Mouse (Mus musculus) heart, postnatal 0 days (tissue): ENCODE measurements around the gene Nkx2-5. TPM values are rescaled to one million over a fixed set of nuclear protein-coding genes. Genes with fewer than 3 reads are reported as not detected.

ENCODE experiments used
- ATAC-seq: fragments of 200-750 bp; cut with Nextera tagmentation; 2 replicates; pipeline ENCODE4 v1.8.0; 2017; ENCODE audit warnings: low read depth, moderate number of reproducible peaks, moderate library complexity; ENCODE audit not compliant: insufficient read depth
- DNase-seq: peaks from one replicate; pipeline ENCODE4 v3.0.0-alpha.2; 2016; ENCODE audit warnings: low spot score
- H3K27ac ChIP-seq: fragments of 300-500 bp; sonication (generic); 2 replicates; pipeline ENCODE4 v1.5.1; 2014; ENCODE audit warnings: low read depth, mild to moderate bottlenecking
- H3K27me3 ChIP-seq: fragments of 300-500 bp; sonication (generic); 2 replicates; pipeline ENCODE4 v1.6.1; 2014; ENCODE audit warnings: low read length, mixed read lengths; ENCODE audit not compliant: control insufficient read depth, insufficient read depth
- H3K36me3 ChIP-seq: fragments of 300-500 bp; sonication (generic); replicated peaks from 2 replicates; pipeline ENCODE4 v1.6.1; 2014; ENCODE audit warnings: low read length, mixed read lengths; ENCODE audit not compliant: control insufficient read depth, insufficient read depth
- H3K4me1 ChIP-seq: fragments of 300-500 bp; sonication (generic); 2 replicates; pipeline ENCODE4 v1.6.1; 2014; ENCODE audit warnings: antibody characterized with exemption; ENCODE audit not compliant: control insufficient read depth, insufficient read depth
- H3K4me2 ChIP-seq: fragments of 300-500 bp; sonication (generic); 2 replicates; pipeline ENCODE4 v1.6.1; 2014; ENCODE audit warnings: low read depth, mild to moderate bottlenecking, low read length, moderate library complexity
- H3K4me3 ChIP-seq: fragments of 300-500 bp; sonication (generic); 2 replicates; pipeline ENCODE4 v1.5.1; 2014; ENCODE audit warnings: low read depth, low read length
- H3K9ac ChIP-seq: fragments of 300-500 bp; sonication (generic); replicated peaks from 2 replicates; pipeline ENCODE4 v1.6.1; 2014; ENCODE audit warnings: low read depth, low read length, mixed read lengths
- H3K9me3 ChIP-seq: fragments of 300-500 bp; sonication (generic); replicated peaks from 2 replicates; pipeline ENCODE4 v1.6.1; 2016; ENCODE audit warnings: low read length; ENCODE audit not compliant: control insufficient read depth
- CTCF ChIP-seq: IDR thresholded peaks from 2 replicates; pipeline ENCODE4 v1.5.1; 2016; ENCODE audit warnings: antibody characterized with exemption, control low read depth, low read depth
- EP300 ChIP-seq: IDR thresholded peaks from 2 replicates; pipeline ENCODE4 v1.6.1; 2016; ENCODE audit warnings: antibody characterized with exemption, low read depth
- WGBS: fragments of 180-500 bp; shearing (Covaris S2); extraction: QIAGEN DNeasy Blood & Tissue Kit; methylation state at CpG from one replicate; pipeline ENCODE4 v1.1.7; 2014; 5-methylcytosine and 5-hydroxymethylcytosine counted together
- polyA plus RNA-seq: library from polyadenylated mRNA; unstranded; fragments of >200 nt; fragmentation: Nextera tagmentation; extraction: Ambion mirVana; gene quantifications from 2 replicates; pipeline ENCODE4 v1.2.1, GENCODE M21; 2015
- total RNA-seq: library from RNA; depleted of rRNA; stranded (reverse); fragments of >200 nt; gene quantifications from 2 replicates; pipeline ENCODE4 v1.2.3, GENCODE M21; 2014; ENCODE audit warnings: low replicate concordance; rRNA removed

Gene Nkx2-5
- total and polyA plus RNA-seq, 2 experiments from 2014 or later, result 139 to 284 TPM

DNA sequence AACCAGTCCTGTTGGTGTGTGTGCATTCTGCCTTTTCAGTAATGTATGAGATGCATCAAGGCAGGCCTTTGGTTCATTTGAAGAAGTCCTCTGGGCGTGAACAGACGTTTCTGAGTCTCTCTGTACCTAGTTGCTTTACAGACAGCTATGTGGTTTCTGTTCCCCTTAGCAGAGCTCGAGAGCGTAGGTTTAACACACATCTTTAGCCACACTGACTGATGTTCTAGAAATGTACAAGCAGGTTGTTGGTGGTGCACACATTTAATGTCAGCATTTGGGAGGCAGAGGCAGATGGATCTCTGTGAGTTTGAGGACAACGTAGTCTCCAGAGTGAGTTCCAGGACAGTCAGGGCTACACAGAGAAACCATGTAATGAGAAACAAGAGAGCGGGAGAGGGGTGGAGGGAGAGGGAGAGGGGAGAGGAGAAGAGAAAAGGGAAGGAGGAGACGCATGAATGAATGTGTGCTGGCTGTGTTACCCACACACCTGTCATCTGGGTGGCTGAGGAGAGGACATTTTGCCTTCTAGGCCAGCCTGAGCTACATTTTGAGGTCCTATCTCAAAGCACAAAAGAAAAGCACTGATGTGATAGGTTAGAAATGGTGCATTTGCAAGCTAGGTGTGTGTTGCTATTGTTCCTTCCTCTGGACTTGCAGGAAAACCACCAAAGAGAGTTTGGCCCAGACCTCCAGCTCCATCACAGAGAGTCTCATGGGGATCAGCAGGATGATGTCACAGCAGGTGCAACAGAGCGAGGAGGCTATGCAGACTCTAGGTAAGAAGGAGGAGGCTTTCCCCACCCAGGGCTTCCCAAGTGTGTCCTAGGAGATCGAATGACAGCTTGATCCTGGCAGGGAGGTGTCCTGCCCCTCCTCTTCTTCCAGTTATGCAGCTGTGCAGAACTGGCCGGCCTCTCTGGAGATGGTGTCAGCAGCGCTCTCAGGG is 54.3 kb downstream of the Nkx2-5 start:
- Histone ChIP-seq H3K27me3 (no peaks in the 10 kb centered on the region), H3K4me3 (no peak overlapping the region), H3K36me3 (peaks cover 68% of the 10 kb centered on the region), H3K4me2 (no peak overlapping the region), H3K9me3 (no peaks in the 10 kb centered on the region), H3K27ac (no peak overlapping the region), H3K9ac (no peak overlapping the region), H3K4me1 (no peaks in the 10 kb centered on the region)
- TF ChIP-seq EP300 (no peak), CTCF (no peak)
- 90% methylated on average over 11 of the region's 11 CpGs for WGBS
- DNase-seq (no peak), ATAC-seq (no peak)

DNA sequence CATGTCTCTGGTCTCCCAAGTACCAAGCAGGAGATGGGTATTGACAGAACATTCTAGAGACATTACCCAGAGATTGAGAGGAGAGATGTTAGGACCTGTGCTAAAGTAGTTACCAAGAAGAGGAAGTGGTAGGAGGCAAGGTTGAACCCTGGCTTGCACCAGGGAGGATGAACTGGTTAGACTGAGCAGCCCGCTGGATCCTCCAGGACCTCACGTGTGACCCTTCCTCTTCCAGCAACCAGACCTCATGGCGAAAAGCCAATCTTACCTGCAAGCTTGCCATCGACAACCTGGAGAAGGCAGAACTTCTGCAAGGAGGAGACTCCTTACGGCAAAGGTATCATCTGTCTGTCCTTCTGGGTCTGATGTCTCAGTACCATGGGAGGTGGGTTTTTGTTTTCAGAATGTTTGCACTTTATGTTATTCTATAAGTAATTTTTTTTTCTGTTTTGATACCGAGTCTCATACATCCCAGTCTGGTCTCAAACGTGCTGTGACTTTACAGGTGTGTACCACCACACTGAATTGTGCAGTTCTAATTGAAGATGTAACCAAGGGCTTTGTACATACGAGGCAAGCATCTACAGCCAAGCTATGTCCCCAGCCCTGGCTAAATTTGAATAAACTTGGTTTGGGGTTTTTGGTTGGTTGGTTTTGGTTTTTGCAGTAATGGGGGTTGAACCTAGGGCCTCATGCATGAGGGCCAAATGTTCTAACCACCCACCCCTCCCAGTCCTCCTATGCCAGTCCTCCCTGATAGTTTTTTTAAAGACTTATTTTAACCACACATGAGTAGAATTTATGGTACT is 55.1 kb downstream of the Nkx2-5 start:
- Histone ChIP-seq H3K36me3 (peaks cover 77% of the 10 kb centered on the region), H3K27me3 (no peaks in the 10 kb centered on the region), H3K9me3 (no peaks in the 10 kb centered on the region), H3K4me2 (no peak overlapping the region), H3K4me3 (no peak overlapping the region), H3K27ac (no peak overlapping the region), H3K9ac (no peak overlapping the region), H3K4me1 (no peaks in the 10 kb centered on the region)
- TF ChIP-seq EP300, result no peak
- no peak for TF ChIP-seq CTCF
- no peak for DNase-seq
- no peak for ATAC-seq
- 89% methylated on average over 8 of the region's 8 CpGs for WGBS

DNA sequence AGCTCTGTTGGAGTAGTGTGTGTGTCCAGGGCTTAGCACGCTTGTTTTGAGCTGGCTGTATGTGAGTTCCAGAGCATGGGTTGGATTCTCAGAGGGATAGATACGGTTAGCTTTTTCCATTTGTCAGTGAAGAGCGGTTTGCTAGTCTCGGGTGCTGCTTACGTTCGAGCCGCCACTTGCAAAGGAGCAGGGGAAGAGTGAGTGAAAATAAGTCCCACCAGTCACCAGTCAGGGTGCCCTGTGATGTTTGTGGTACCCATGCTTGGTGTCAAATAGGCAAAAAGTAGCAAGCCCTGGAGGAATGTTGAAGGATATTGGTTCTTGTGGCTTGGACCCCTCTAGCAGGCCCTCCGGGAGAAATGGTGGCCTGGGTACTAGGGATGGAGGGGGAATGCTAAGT is 55.8 kb downstream of the Nkx2-5 start:
- Histone ChIP-seq H3K4me1 (no peaks in the 10 kb centered on the region), H3K9ac (no peak overlapping the region), H3K27ac (no peak overlapping the region), H3K4me2 (no peak overlapping the region), H3K4me3 (no peak overlapping the region), H3K27me3 (no peaks in the 10 kb centered on the region), H3K9me3 (no peaks in the 10 kb centered on the region), H3K36me3 (peaks cover 84% of the 10 kb centered on the region)
- no peak for TF ChIP-seq EP300
- TF ChIP-seq CTCF, result no peak
- DNase-seq, result no peak
- no peak for ATAC-seq
- WGBS, result 91% methylated on average over 8 of the region's 8 CpGs

Other genes starting within 250 kb of the Nkx2-5 start
- 224 and 298 TPM in 2 replicates for gene Atp6v0e, start 181.8 kb downstream of the Nkx2-5 start, total RNA-seq
- 206 and 223 TPM in 2 replicates for gene Atp6v0e, start 181.8 kb downstream of the Nkx2-5 start, polyA plus RNA-seq
- 13.6 and 23.8 TPM in 2 replicates for gene Crebrf, start 129.4 kb downstream of the Nkx2-5 start, total RNA-seq
- gene Crebrf, start 129.4 kb downstream of the Nkx2-5 start, polyA plus RNA-seq, result 11.8 and 17.3 TPM in 2 replicates
- gene Bnip1, start 63.9 kb downstream of the Nkx2-5 start, total RNA-seq, result 45.6 and 58.6 TPM in 2 replicates
- gene Bnip1, start 63.9 kb downstream of the Nkx2-5 start, polyA plus RNA-seq, result 50.5 and 50.9 TPM in 2 replicates
- 4.5 and 4.8 TPM in 2 replicates for gene Kifc5b, start 72.1 kb upstream of the Nkx2-5 start, total RNA-seq
- 0.93 and 1.5 TPM in 2 replicates for gene Kifc5b, start 72.1 kb upstream of the Nkx2-5 start, polyA plus RNA-seq
- gene Phf1, start 88.0 kb upstream of the Nkx2-5 start, total RNA-seq, result 13.7 and 16.3 TPM in 2 replicates
- gene Phf1, start 88.0 kb upstream of the Nkx2-5 start, polyA plus RNA-seq, result 6.3 and 7.2 TPM in 2 replicates
- 80.2 and 107 TPM in 2 replicates for gene Cuta, start 94.6 kb upstream of the Nkx2-5 start, total RNA-seq
- gene Cuta, start 94.6 kb upstream of the Nkx2-5 start, polyA plus RNA-seq, result 180 and 193 TPM in 2 replicates
- 4.3 and 6.6 TPM in 2 replicates for gene Syngap1, start 96.2 kb upstream of the Nkx2-5 start, total RNA-seq
- 0.41 and 0.45 TPM in 2 replicates for gene Syngap1, start 96.2 kb upstream of the Nkx2-5 start, polyA plus RNA-seq
- 4.0 and 10.9 TPM in 2 replicates for gene Zbtb9, start 128.2 kb upstream of the Nkx2-5 start, total RNA-seq
- 5.0 and 5.4 TPM in 2 replicates for gene Zbtb9, start 128.2 kb upstream of the Nkx2-5 start, polyA plus RNA-seq
- gene Bak1, start 184.0 kb upstream of the Nkx2-5 start, total RNA-seq, result 77.6 and 82.4 TPM in 2 replicates
- 4.2 and 4.5 TPM in 2 replicates for gene Bak1, start 184.0 kb upstream of the Nkx2-5 start, polyA plus RNA-seq
- 6.9 and 7.0 TPM in 2 replicates for gene Itpr3, start 212.3 kb upstream of the Nkx2-5 start, total RNA-seq
- gene Itpr3, start 212.3 kb upstream of the Nkx2-5 start, polyA plus RNA-seq, result 0.75 and 0.89 TPM in 2 replicates